Comparison of ENCODE assay signal across 16 mouse cellular contexts in the genomic region with DNA sequence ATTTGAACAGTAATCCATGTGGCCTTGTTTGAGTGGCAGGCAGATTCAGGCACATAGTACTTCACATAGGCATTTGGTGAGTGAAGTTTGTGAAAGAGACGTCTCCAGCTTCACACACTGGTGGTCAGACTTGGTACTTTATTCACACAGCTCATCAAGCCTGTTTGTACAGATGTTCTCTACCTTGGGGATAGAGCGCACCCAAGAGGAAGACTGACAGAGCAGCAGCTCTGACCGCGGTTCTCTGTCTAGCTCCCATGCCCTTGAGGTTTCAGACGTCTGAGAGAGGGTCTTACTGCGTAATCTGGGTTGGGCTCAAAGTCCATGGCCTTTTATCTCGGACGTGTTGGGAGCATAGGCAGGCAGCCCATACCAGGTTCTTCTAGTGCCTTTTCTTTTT.
DNase-seq lines count a peak whose midpoint lies in the region; ATAC-seq and TF ChIP-seq lines count a peak whose summit lies in the region.
"Had no signal": no experiment of that assay in that cellular context is flagged by ENCODE, and none has a peak within 500 bp of the region (broad histone marks: within the 10 kb centered on the region; RNA-seq: fewer than 3 reads in every experiment).

No protein-coding gene starts in this region.

- peak; percentile 56 for ATAC-seq in intestine, embryonic 15.5 days
- peak; percentile 39; the same call in 1 of the 2 replicates for ATAC-seq in stomach, postnatal 0 days (ENCODE audit: low FRiP score, low TSS enrichment)
- ATAC-seq in hindbrain, embryonic 13.5 days (ENCODE audit: low FRiP score) = no peak
- ATAC-seq: forebrain, embryonic 14.5 days; midbrain, embryonic 16.5 days had no signal

- no peaks in the 10 kb centered on the region for H3K9me3 ChIP-seq in intestine, embryonic 15.5 days
- H3K9me3 ChIP-seq in stomach, postnatal 0 days (ENCODE audit: control insufficient read depth, low read length) = no peaks in the 10 kb centered on the region
- no peaks in the 10 kb centered on the region for H3K9me3 ChIP-seq in hindbrain, embryonic 13.5 days
- H3K9me3 ChIP-seq: embryonic facial prominence, embryonic 13.5 days; heart, embryonic 10.5 days; hindbrain, embryonic 15.5 days had no signal

- intact Hi-C loops in gastrocnemius, adult 2 months (cut with DNase I) = no loop called here

- no peak overlapping the region for H3K9ac ChIP-seq in intestine, embryonic 15.5 days
- no peak overlapping the region for H3K9ac ChIP-seq in stomach, postnatal 0 days (ENCODE audit: low read length)
- H3K9ac ChIP-seq in hindbrain, embryonic 13.5 days = no peak overlapping the region
- H3K9ac ChIP-seq: embryonic facial prominence, embryonic 13.5 days; hindbrain, embryonic 15.5 days; lung, embryonic 14.5 days had no signal

- H3K36me3 ChIP-seq in spleen, adult 2 months (ENCODE audit: control insufficient read depth, insufficient read depth, low read length) = peaks cover 17% of the 10 kb centered on the region
- H3K36me3 ChIP-seq in intestine, embryonic 15.5 days = peaks cover 19% of the 10 kb centered on the region
- H3K36me3 ChIP-seq in stomach, postnatal 0 days (ENCODE audit: control insufficient read depth, insufficient read depth, low read length) = peaks cover 8% of the 10 kb centered on the region
- peaks cover 83% of the 10 kb centered on the region for H3K36me3 ChIP-seq in hindbrain, embryonic 13.5 days

- TF ChIP-seq POLR2A in spleen, adult 2 months (IDR thresholded peaks at IDR 0.05; ENCODE audit: low read depth, low read length) = no peak

- WGBS in spleen, adult 2 months = 92% methylated on average over 8 of the region's 8 CpGs
- 75% methylated on average over 8 of the region's 8 CpGs for WGBS in intestine, embryonic 15.5 days
- 67% methylated on average over 8 of the region's 8 CpGs for WGBS in stomach, postnatal 0 days
- WGBS in hindbrain, embryonic 13.5 days = 84% methylated on average over 8 of the region's 8 CpGs

- no peak overlapping the region for H3K27ac ChIP-seq in gastrocnemius, adult 2 months
- H3K27ac ChIP-seq in spleen, adult 2 months (ENCODE audit: insufficient read depth, low read length) = no peak overlapping the region
- peak overlapping the region; percentile 70 for H3K27ac ChIP-seq in intestine, embryonic 15.5 days
- H3K27ac ChIP-seq in stomach, postnatal 0 days (replicated peaks) = no peak overlapping the region
- no peak overlapping the region for H3K27ac ChIP-seq in hindbrain, embryonic 13.5 days
- H3K27ac ChIP-seq: embryonic facial prominence, embryonic 13.5 days; heart, embryonic 10.5 days; hindbrain, embryonic 15.5 days had no signal

- TF ChIP-seq CTCF in gastrocnemius, adult 2 months (IDR thresholded peaks at IDR 0.05) = peak; percentile 43
- TF ChIP-seq CTCF in spleen, adult 2 months (IDR thresholded peaks at IDR 0.05; ENCODE audit: extremely low read depth, insufficient read depth, insufficient read length, insufficient replicate concordance) = peak; percentile 1; the same call in 1 of the 2 replicates
- peak; percentile 65 for TF ChIP-seq CTCF in stomach, postnatal 0 days (IDR thresholded peaks at IDR 0.05; ENCODE audit: low read depth)

- H3K4me3 ChIP-seq in gastrocnemius, adult 2 months = no peak overlapping the region
- H3K4me3 ChIP-seq in spleen, adult 2 months (ENCODE audit: extremely low read depth, insufficient read depth, insufficient read length) = no peak overlapping the region
- H3K4me3 ChIP-seq in intestine, embryonic 15.5 days (replicated peaks) = no peak overlapping the region
- H3K4me3 ChIP-seq in stomach, postnatal 0 days (ENCODE audit: low read depth, low read length) = no peak overlapping the region
- H3K4me3 ChIP-seq in hindbrain, embryonic 13.5 days = no peak overlapping the region
- H3K4me3 ChIP-seq: embryonic facial prominence, embryonic 13.5 days; heart, embryonic 10.5 days; hindbrain, embryonic 15.5 days had no signal

- no peak overlapping the region for H3K4me2 ChIP-seq in intestine, embryonic 15.5 days (replicated peaks)
- H3K4me2 ChIP-seq in stomach, postnatal 0 days (replicated peaks; ENCODE audit: low read depth) = no peak overlapping the region
- H3K4me2 ChIP-seq in hindbrain, embryonic 13.5 days = no peak overlapping the region
- H3K4me2 ChIP-seq: embryonic facial prominence, embryonic 13.5 days; hindbrain, embryonic 15.5 days; lung, embryonic 14.5 days had no signal

- TF ChIP-seq EP300 in stomach, postnatal 0 days (optimal IDR thresholded peaks at IDR 0.05) = no peak

- no peak for DNase-seq in gastrocnemius, adult 2 months
- DNase-seq in gastrocnemius, adult 18-20 months (ENCODE audit: low spot score) = no peak
- no peak for DNase-seq in spleen, adult 2 months (ENCODE audit: low read depth in 1 of 2, low spot score in 2 of 2)
- no peak for DNase-seq in spleen, postnatal 4 days (ENCODE audit: low spot score in 2 of 2)
- no peak for DNase-seq in stomach, postnatal 0 days (ENCODE audit: low spot score)
- DNase-seq in urinary bladder, postnatal 36 days (ENCODE audit: low spot score in 2 of 2) = no peak
- DNase-seq: adrenal gland, adult 8-10 months; cerebellum, adult 8-10 months; lung, embryonic 14.5 days had no signal

- no peaks in the 10 kb centered on the region for H3K27me3 ChIP-seq in spleen, adult 2 months (ENCODE audit: control insufficient read depth, insufficient read depth, low read length)
- H3K27me3 ChIP-seq in intestine, embryonic 15.5 days (replicated peaks) = no peaks in the 10 kb centered on the region
- H3K27me3 ChIP-seq in stomach, postnatal 0 days (ENCODE audit: control insufficient read depth, insufficient read depth, low read length) = no peaks in the 10 kb centered on the region
- no peaks in the 10 kb centered on the region for H3K27me3 ChIP-seq in hindbrain, embryonic 13.5 days
- H3K27me3 ChIP-seq: embryonic facial prominence, embryonic 13.5 days; hindbrain, embryonic 15.5 days had no signal

- no peaks in the 10 kb centered on the region for H3K4me1 ChIP-seq in spleen, adult 2 months (ENCODE audit: control insufficient read depth, insufficient read depth, insufficient read length)
- peaks cover 12% of the 10 kb centered on the region; the same call in 1 of the 2 replicates for H3K4me1 ChIP-seq in intestine, embryonic 15.5 days (replicated peaks)
- H3K4me1 ChIP-seq in stomach, postnatal 0 days (replicated peaks; ENCODE audit: control insufficient read depth, insufficient read depth) = no peaks in the 10 kb centered on the region
- H3K4me1 ChIP-seq in hindbrain, embryonic 13.5 days (replicated peaks) = no peaks in the 10 kb centered on the region
- H3K4me1 ChIP-seq: embryonic facial prominence, embryonic 13.5 days; heart, embryonic 10.5 days; hindbrain, embryonic 15.5 days had no signal

Comparison
In these comparisons a context has a peak if more than half of its experiments do, and no peak if none do; other contexts are left out.
1. CTCF ChIP-seq: peak in every context shown above with its lines; median percentile 65 in stomach, postnatal 0 days; 43 in gastrocnemius, adult 2 months; 1 in spleen, adult 2 months.